ENCODE assay signal across 8 mouse cellular contexts in genomic region chr11:97338302-97338976, GRCm38 (mm10). TPM values are rescaled to one million over a fixed set of nuclear protein-coding genes. Genes with fewer than 3 reads are reported as not detected.
DNase-seq lines count a peak whose midpoint lies in the region; ATAC-seq and TF ChIP-seq lines count a peak whose summit lies in the region.

No protein-coding gene starts in this region.

- H3K9ac ChIP-seq in kidney, postnatal 0 days (ENCODE audit: low read depth, low read length), result 0 out of 2 replicates have a peak overlapping the region, but pooled peaks have one; percentile 5
- peak overlapping the region; percentile 48; the same call in 1 of the 2 replicates for H3K9ac ChIP-seq in forebrain, embryonic 14.5 days (ENCODE audit: low read length)
- H3K9ac ChIP-seq in limb, embryonic 11.5 days (ENCODE audit: low read length), result peak overlapping the region; percentile 27; the same call in 1 of the 2 replicates

- TF ChIP-seq POLR2A in small intestine, adult 2 months (IDR thresholded peaks at IDR 0.05; ENCODE audit: low read depth, low read length), result no peak

- H3K9me3 ChIP-seq in kidney, postnatal 0 days (replicated peaks; ENCODE audit: low read length), result no peaks in the 10 kb centered on the region
- H3K9me3 ChIP-seq in forebrain, embryonic 14.5 days (replicated peaks; ENCODE audit: control insufficient read depth, low read length), result no peaks in the 10 kb centered on the region
- H3K9me3 ChIP-seq in limb, embryonic 11.5 days (ENCODE audit: control insufficient read depth, low read length), result no peaks in the 10 kb centered on the region

- peak overlapping the region; percentile 41 for H3K4me2 ChIP-seq in kidney, postnatal 0 days (ENCODE audit: low read length)
- peak overlapping the region; percentile 39 for H3K4me2 ChIP-seq in forebrain, embryonic 14.5 days (ENCODE audit: low read length)
- peak overlapping the region; percentile 4; the same call in 1 of the 2 replicates for H3K4me2 ChIP-seq in limb, embryonic 11.5 days (ENCODE audit: low read depth, severe bottlenecking)

- H3K27ac ChIP-seq in kidney, postnatal 0 days, result no peak overlapping the region
- H3K27ac ChIP-seq in forebrain, embryonic 14.5 days (ENCODE audit: low read depth, low read length), result peak overlapping the region; percentile 55; the same call in 1 of the 2 replicates
- no peak overlapping the region for H3K27ac ChIP-seq in limb, embryonic 11.5 days (replicated peaks; ENCODE audit: low read depth, low read length)
- no peak overlapping the region for H3K27ac ChIP-seq in small intestine, adult 2 months (ENCODE audit: insufficient read depth, low read depth, low read length)

- DNase-seq in kidney, postnatal 0 days (ENCODE audit: low spot score), result no peak
- no peak for DNase-seq in kidney, adult 11 months
- peak; percentile 23 for DNase-seq in forebrain, embryonic 14.5 days (ENCODE audit: low spot score)
- no peak for DNase-seq in limb, embryonic 11.5 days (ENCODE audit: low spot score)
- DNase-seq in spleen, postnatal 36 days (ENCODE audit: low spot score in 2 of 2), result no peak
- no peak for DNase-seq in left cerebral cortex, adult 11 months (ENCODE audit: low spot score)
- no peak for DNase-seq in embryo, embryonic 11 days

- no peaks in the 10 kb centered on the region for H3K27me3 ChIP-seq in kidney, postnatal 0 days (ENCODE audit: insufficient read depth, low read length)
- H3K27me3 ChIP-seq in forebrain, embryonic 14.5 days (replicated peaks; ENCODE audit: control insufficient read depth, insufficient read depth, low read length), result no peaks in the 10 kb centered on the region
- H3K27me3 ChIP-seq in limb, embryonic 11.5 days (ENCODE audit: control insufficient read depth, insufficient read depth, low read length), result peaks cover 3% of the 10 kb centered on the region; the same call in 1 of the 2 replicates
- H3K27me3 ChIP-seq in small intestine, adult 2 months (ENCODE audit: control insufficient read depth, insufficient read depth, low read length), result no peaks in the 10 kb centered on the region

- no peaks in the 10 kb centered on the region; the same call in 1 of the 2 replicates for H3K4me1 ChIP-seq in kidney, postnatal 0 days (replicated peaks; ENCODE audit: insufficient read depth, low read length)
- H3K4me1 ChIP-seq in forebrain, embryonic 14.5 days (ENCODE audit: control insufficient read depth, insufficient read depth, low read length), result peaks cover 8% of the 10 kb centered on the region; the same call in 1 of the 2 replicates
- H3K4me1 ChIP-seq in limb, embryonic 11.5 days (ENCODE audit: control insufficient read depth, insufficient read depth, low read length), result 0 out of 2 replicates have a peak, but pooled peaks cover under 1% of the 10 kb centered on the region
- H3K4me1 ChIP-seq in small intestine, adult 2 months (ENCODE audit: control insufficient read depth, insufficient read depth, insufficient read length, low read length), result peaks cover 19% of the 10 kb centered on the region

- WGBS in kidney, postnatal 0 days, result 48% methylated on average over 21 of the region's 21 CpGs
- WGBS in forebrain, embryonic 14.5 days, result 43% methylated on average over 20 of the region's 21 CpGs
- 42% methylated on average over 21 of the region's 21 CpGs for WGBS in limb, embryonic 11.5 days
- 48% methylated on average over 21 of the region's 21 CpGs for WGBS in small intestine, adult 2 months

- H3K4me3 ChIP-seq in kidney, postnatal 0 days (replicated peaks; ENCODE audit: low read depth, low read length), result no peak overlapping the region; the same call in 1 of the 2 replicates
- H3K4me3 ChIP-seq in forebrain, embryonic 14.5 days (ENCODE audit: low read depth, low read length), result no peak overlapping the region
- H3K4me3 ChIP-seq in limb, embryonic 11.5 days (ENCODE audit: low read depth, low read length), result no peak overlapping the region
- H3K4me3 ChIP-seq in small intestine, adult 2 months (ENCODE audit: low read depth, low read length), result peak overlapping the region; percentile 10

- no peak for TF ChIP-seq CTCF in kidney, postnatal 0 days (IDR thresholded peaks at IDR 0.05; ENCODE audit: low read depth)
- TF ChIP-seq CTCF in small intestine, adult 2 months (IDR thresholded peaks at IDR 0.05; ENCODE audit: extremely low read depth, insufficient read length, insufficient replicate concordance, low read depth, low read length), result no peak

- no peaks in the 10 kb centered on the region for H3K36me3 ChIP-seq in kidney, postnatal 0 days (ENCODE audit: insufficient read depth, low read length)
- H3K36me3 ChIP-seq in forebrain, embryonic 14.5 days (ENCODE audit: control insufficient read depth, insufficient read depth, low read length), result no peaks in the 10 kb centered on the region
- no peaks in the 10 kb centered on the region for H3K36me3 ChIP-seq in limb, embryonic 11.5 days (ENCODE audit: control insufficient read depth, insufficient read depth, low read length)
- no peaks in the 10 kb centered on the region for H3K36me3 ChIP-seq in small intestine, adult 2 months (ENCODE audit: control insufficient read depth, insufficient read depth, low read length)

- no peak for ATAC-seq in kidney, postnatal 0 days (replicated peaks; ENCODE audit: low FRiP score, low read depth)
- peak; percentile 57; the same call in 1 of the 2 replicates for ATAC-seq in forebrain, embryonic 14.5 days
- ATAC-seq in limb, embryonic 11.5 days (ENCODE audit: insufficient number of reproducible peaks, low FRiP score, low TSS enrichment, low read depth), result no peak

RNA-seq across cellular contexts. Expression of gene Gpr179, which starts 13.4 kb away (rescaled TPM):
- 0.05 and 0.06 TPM in 2 replicates for polyA plus RNA-seq in kidney, postnatal 0 days (2015; fragmentation: Nextera tagmentation; extraction: Ambion mirVana)
- 0.20 and 0.34 TPM in 2 replicates for polyA plus RNA-seq in forebrain, embryonic 14.5 days (2014; fragmentation: Nextera tagmentation; extraction: Ambion mirVana)
- 0.04 and 0.07 TPM in 2 replicates for polyA plus RNA-seq in limb, embryonic 11.5 days (2014; fragmentation: Nextera tagmentation; extraction: Ambion mirVana)
- polyA plus RNA-seq in small intestine, adult 2 months (2012; rRNA removed), result 0.03 TPM in 2 replicates

RNA-seq across cellular contexts. Expression of gene Mrpl45, which starts 22.9 kb away (rescaled TPM):
- 54.3 and 56.9 TPM in 2 replicates for polyA plus RNA-seq in kidney, postnatal 0 days (2015; fragmentation: Nextera tagmentation; extraction: Ambion mirVana)
- polyA plus RNA-seq in forebrain, embryonic 14.5 days (2014; fragmentation: Nextera tagmentation; extraction: Ambion mirVana), result 42.2 and 43.4 TPM in 2 replicates
- 57.2 and 58.2 TPM in 2 replicates for polyA plus RNA-seq in limb, embryonic 11.5 days (2014; fragmentation: Nextera tagmentation; extraction: Ambion mirVana)
- 4.9 and 8.6 TPM in 2 replicates for polyA plus RNA-seq in small intestine, adult 2 months (2012; rRNA removed)

RNA-seq across cellular contexts. Expression of gene Socs7, which starts 23.9 kb away (rescaled TPM):
- 2.4 and 2.6 TPM in 2 replicates for polyA plus RNA-seq in kidney, postnatal 0 days (2015; fragmentation: Nextera tagmentation; extraction: Ambion mirVana)
- 5.7 and 5.9 TPM in 2 replicates for polyA plus RNA-seq in forebrain, embryonic 14.5 days (2014; fragmentation: Nextera tagmentation; extraction: Ambion mirVana)
- polyA plus RNA-seq in limb, embryonic 11.5 days (2014; fragmentation: Nextera tagmentation; extraction: Ambion mirVana), result 2.1 and 2.2 TPM in 2 replicates
- polyA plus RNA-seq in small intestine, adult 2 months (2012; rRNA removed), result 2.5 and 4.6 TPM in 2 replicates

RNA-seq across cellular contexts. Expression of gene Npepps, which starts 58.0 kb away (rescaled TPM):
- polyA plus RNA-seq in kidney, postnatal 0 days (2015; fragmentation: Nextera tagmentation; extraction: Ambion mirVana), result 46.5 TPM in 2 replicates
- 91.3 and 97.4 TPM in 2 replicates for polyA plus RNA-seq in forebrain, embryonic 14.5 days (2014; fragmentation: Nextera tagmentation; extraction: Ambion mirVana)
- polyA plus RNA-seq in limb, embryonic 11.5 days (2014; fragmentation: Nextera tagmentation; extraction: Ambion mirVana), result 64.1 and 80.1 TPM in 2 replicates
- polyA plus RNA-seq in small intestine, adult 2 months (2012; rRNA removed), result 16.2 and 27.3 TPM in 2 replicates
